Comparison of ENCODE assay signal across 7 mouse cellular contexts in genomic region chr3:9346356-9346755, GRCm38 (mm10).
DNase-seq lines count a peak whose midpoint lies in the region; ATAC-seq and TF ChIP-seq lines count a peak whose summit lies in the region.

No protein-coding gene starts in this region.

- no peaks in the 10 kb centered on the region for H3K27me3 ChIP-seq in neural tube, embryonic 11.5 days (ENCODE audit: control insufficient read depth, insufficient read depth, low read length)
- H3K27me3 ChIP-seq in forebrain, postnatal 0 days (ENCODE audit: insufficient read depth, low read length), result peaks cover 17% of the 10 kb centered on the region; the same call in 1 of the 2 replicates
- peaks cover 26% of the 10 kb centered on the region; the same call in 1 of the 2 replicates for H3K27me3 ChIP-seq in limb, embryonic 15.5 days
- H3K27me3 ChIP-seq in stomach, postnatal 0 days (ENCODE audit: control insufficient read depth, insufficient read depth, low read length), result no peaks in the 10 kb centered on the region

- TF ChIP-seq CTCF in forebrain, postnatal 0 days (IDR thresholded peaks at IDR 0.05; ENCODE audit: low read depth), result no peak
- TF ChIP-seq CTCF in stomach, postnatal 0 days (IDR thresholded peaks at IDR 0.05; ENCODE audit: low read depth), result no peak

- peaks cover 6% of the 10 kb centered on the region for H3K4me1 ChIP-seq in neural tube, embryonic 11.5 days (ENCODE audit: control insufficient read depth, insufficient read depth, low read length)
- H3K4me1 ChIP-seq in forebrain, postnatal 0 days (ENCODE audit: insufficient read depth), result peaks cover 5% of the 10 kb centered on the region
- H3K4me1 ChIP-seq in limb, embryonic 15.5 days, result peaks cover 19% of the 10 kb centered on the region
- H3K4me1 ChIP-seq in stomach, postnatal 0 days (replicated peaks; ENCODE audit: control insufficient read depth, insufficient read depth), result peaks cover 5% of the 10 kb centered on the region

- no peaks in the 10 kb centered on the region for H3K9me3 ChIP-seq in neural tube, embryonic 11.5 days (ENCODE audit: control insufficient read depth, low read length)
- H3K9me3 ChIP-seq in forebrain, postnatal 0 days (ENCODE audit: low read length), result no peaks in the 10 kb centered on the region
- no peaks in the 10 kb centered on the region for H3K9me3 ChIP-seq in limb, embryonic 15.5 days
- no peaks in the 10 kb centered on the region for H3K9me3 ChIP-seq in stomach, postnatal 0 days (ENCODE audit: control insufficient read depth, low read length)

- peak overlapping the region; percentile 50 for H3K4me3 ChIP-seq in neural tube, embryonic 11.5 days (ENCODE audit: low read depth, low read length)
- peak overlapping the region; percentile 47 for H3K4me3 ChIP-seq in forebrain, postnatal 0 days (ENCODE audit: low read depth, low read length)
- peak overlapping the region; percentile 52 for H3K4me3 ChIP-seq in limb, embryonic 15.5 days
- H3K4me3 ChIP-seq in stomach, postnatal 0 days (ENCODE audit: low read depth, low read length), result peak overlapping the region; percentile 49

- no peak for ATAC-seq in neural tube, embryonic 11.5 days (ENCODE audit: insufficient read depth, low FRiP score, low TSS enrichment)
- ATAC-seq in forebrain, postnatal 0 days, result no peak
- ATAC-seq in limb, embryonic 15.5 days (ENCODE audit: insufficient number of reproducible peaks, low FRiP score, low TSS enrichment, low read depth), result no peak
- ATAC-seq in stomach, postnatal 0 days (ENCODE audit: low FRiP score, low TSS enrichment), result no peak
- ATAC-seq in megakaryocyte progenitor cell, adult 5-6 weeks (replicated peaks; ENCODE audit: poor library complexity), result no peak

- no peak overlapping the region; the same call in 1 of the 2 replicates for H3K9ac ChIP-seq in neural tube, embryonic 11.5 days (ENCODE audit: low read length)
- peak overlapping the region; percentile 52 for H3K9ac ChIP-seq in forebrain, postnatal 0 days
- no peak overlapping the region for H3K9ac ChIP-seq in limb, embryonic 15.5 days
- no peak overlapping the region for H3K9ac ChIP-seq in stomach, postnatal 0 days (ENCODE audit: low read length)

- no peak overlapping the region for H3K27ac ChIP-seq in neural tube, embryonic 11.5 days (ENCODE audit: low read depth, low read length)
- no peak overlapping the region for H3K27ac ChIP-seq in forebrain, postnatal 0 days (ENCODE audit: low read depth, low read length)
- H3K27ac ChIP-seq in limb, embryonic 15.5 days, result no peak overlapping the region
- no peak overlapping the region for H3K27ac ChIP-seq in stomach, postnatal 0 days (replicated peaks)

- H3K36me3 ChIP-seq in neural tube, embryonic 11.5 days (ENCODE audit: control insufficient read depth, insufficient read depth, low read length), result no peaks in the 10 kb centered on the region
- no peaks in the 10 kb centered on the region for H3K36me3 ChIP-seq in forebrain, postnatal 0 days (ENCODE audit: insufficient read depth)
- H3K36me3 ChIP-seq in limb, embryonic 15.5 days, result no peaks in the 10 kb centered on the region
- no peaks in the 10 kb centered on the region for H3K36me3 ChIP-seq in stomach, postnatal 0 days (ENCODE audit: control insufficient read depth, insufficient read depth, low read length)

- TF ChIP-seq EP300 in stomach, postnatal 0 days (optimal IDR thresholded peaks at IDR 0.05), result no peak

- 2% methylated on average over 13 of the region's 13 CpGs for WGBS in neural tube, embryonic 11.5 days
- 6% methylated on average over 13 of the region's 13 CpGs for WGBS in forebrain, postnatal 0 days
- 8% methylated on average over 13 of the region's 13 CpGs for WGBS in limb, embryonic 15.5 days
- WGBS in stomach, postnatal 0 days, result 26% methylated on average over 13 of the region's 13 CpGs

- H3K4me2 ChIP-seq in neural tube, embryonic 11.5 days (ENCODE audit: low read depth), result peak overlapping the region; percentile 94
- H3K4me2 ChIP-seq in forebrain, postnatal 0 days (ENCODE audit: low read depth), result peak overlapping the region; percentile 99
- peak overlapping the region; percentile 96 for H3K4me2 ChIP-seq in limb, embryonic 15.5 days
- H3K4me2 ChIP-seq in stomach, postnatal 0 days (replicated peaks; ENCODE audit: low read depth), result peak overlapping the region; percentile 91

- no peak for DNase-seq in neural tube, embryonic 11.5 days (ENCODE audit: low spot score)
- DNase-seq in neural tube, embryonic 10.5 days (ENCODE audit: extremely low spot score, low spot score), result no peak
- DNase-seq in forebrain, postnatal 0 days, result no peak
- no peak for DNase-seq in stomach, postnatal 0 days (ENCODE audit: low spot score)
- DNase-seq in cerebellum, adult 18-20 months, result no peak
